Mouse (Mus musculus) intestine, embryonic 16.5 days (tissue): Measurements from ENCODE around the gene Pate4. TPM values are rescaled to one million over a fixed set of nuclear protein-coding genes. Genes with fewer than 3 reads are reported as not detected.
A peak's percentile ranks its signal among the peaks of the same experiment; 100 is the strongest.

Source experiments
- ATAC-seq: fragments of 200-750 bp; cut with Nextera tagmentation; 2 replicates; pipeline ENCODE4 v1.8.0; 2017; ENCODE audit warnings: moderate TSS enrichment, moderate library complexity
- H3K27ac ChIP-seq: fragments of 300-500 bp; sonication (generic); 2 replicates; pipeline ENCODE4 v1.5.1; 2014; ENCODE audit warnings: mild to moderate bottlenecking, low read length
- H3K27me3 ChIP-seq: fragments of 300-500 bp; sonication (generic); replicated peaks from 2 replicates; pipeline ENCODE4 v1.6.1; 2014; ENCODE audit warnings: low read length, control low read depth, mixed read lengths; ENCODE audit not compliant: control insufficient read depth, insufficient read depth
- H3K36me3 ChIP-seq: fragments of 300-500 bp; sonication (generic); 2 replicates; pipeline ENCODE4 v1.6.1; 2014; ENCODE audit warnings: low read length, control low read depth; ENCODE audit not compliant: control insufficient read depth, insufficient read depth
- H3K4me1 ChIP-seq: fragments of 300-500 bp; sonication (generic); 2 replicates; pipeline ENCODE4 v1.6.1; 2014; ENCODE audit warnings: low read length, control low read depth, mixed read lengths; ENCODE audit not compliant: control insufficient read depth, insufficient read depth
- H3K4me2 ChIP-seq: fragments of 300-500 bp; sonication (generic); 2 replicates; pipeline ENCODE4 v1.6.1; 2014; ENCODE audit warnings: low read depth, low read length, control low read depth
- H3K4me3 ChIP-seq: fragments of 300-500 bp; sonication (generic); 2 replicates; pipeline ENCODE4 v1.5.1; 2014; ENCODE audit warnings: mild to moderate bottlenecking, low read length
- H3K9ac ChIP-seq: fragments of 300-500 bp; sonication (generic); 2 replicates; pipeline ENCODE4 v1.6.1; 2014; ENCODE audit warnings: low read depth, low read length
- H3K9me3 ChIP-seq: fragments of 300-500 bp; sonication (generic); 2 replicates; pipeline ENCODE4 v1.6.1; 2016; ENCODE audit warnings: low read length, control low read depth; ENCODE audit not compliant: control insufficient read depth
- WGBS: fragments of 180-500 bp; shearing (Covaris S2); extraction: QIAGEN DNeasy Blood & Tissue Kit; methylation state at CpG from one replicate; pipeline ENCODE4 v1.1.7; 2014; 5-methylcytosine and 5-hydroxymethylcytosine counted together
- polyA plus RNA-seq: library from polyadenylated mRNA; unstranded; fragments of >200 nt; fragmentation: Nextera tagmentation; extraction: Ambion mirVana; gene quantifications from 2 replicates; pipeline ENCODE4 v1.2.1, GENCODE M21; 2015

The Pate4 gene
- polyA plus RNA-seq, 1 experiment from 2014 or later: not detected

DNA sequence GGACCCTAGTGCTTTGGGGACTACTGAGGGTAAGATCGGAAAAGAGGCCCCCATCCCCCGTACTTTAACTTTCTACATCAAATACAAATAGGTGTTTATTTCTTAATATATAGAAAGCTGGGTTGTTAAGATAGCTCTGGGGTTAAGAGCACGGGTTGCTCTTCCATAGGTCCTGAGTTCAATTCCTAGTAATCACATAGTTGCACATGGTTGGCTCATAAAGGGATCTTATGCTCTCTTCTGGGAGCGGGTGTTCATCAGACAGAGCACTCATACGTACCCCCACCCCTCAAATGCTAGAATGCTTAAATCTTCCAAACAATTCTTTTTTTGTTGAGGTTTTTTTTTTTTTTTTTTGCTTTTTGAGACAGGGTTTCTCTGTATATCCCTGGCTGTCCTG lies 41.1 kb downstream of the Pate4 start:
- Histone ChIP-seq H3K9ac (peak overlapping the region; percentile 82), H3K4me2 (peak overlapping the region; percentile 52), H3K4me1 (peaks cover 3% of the 10 kb centered on the region), H3K27ac (no peak overlapping the region), H3K4me3 (peak overlapping the region; percentile 81), H3K9me3 (no peaks in the 10 kb centered on the region), H3K36me3 (peaks cover 4% of the 10 kb centered on the region; the same call in 1 of the 2 replicates), H3K27me3 (0 out of 2 replicates have a peak, but pooled peaks cover 4% of the 10 kb centered on the region)
- ATAC-seq: no peak
- 11% methylated on average over 5 of the region's 5 CpGs for WGBS

DNA sequence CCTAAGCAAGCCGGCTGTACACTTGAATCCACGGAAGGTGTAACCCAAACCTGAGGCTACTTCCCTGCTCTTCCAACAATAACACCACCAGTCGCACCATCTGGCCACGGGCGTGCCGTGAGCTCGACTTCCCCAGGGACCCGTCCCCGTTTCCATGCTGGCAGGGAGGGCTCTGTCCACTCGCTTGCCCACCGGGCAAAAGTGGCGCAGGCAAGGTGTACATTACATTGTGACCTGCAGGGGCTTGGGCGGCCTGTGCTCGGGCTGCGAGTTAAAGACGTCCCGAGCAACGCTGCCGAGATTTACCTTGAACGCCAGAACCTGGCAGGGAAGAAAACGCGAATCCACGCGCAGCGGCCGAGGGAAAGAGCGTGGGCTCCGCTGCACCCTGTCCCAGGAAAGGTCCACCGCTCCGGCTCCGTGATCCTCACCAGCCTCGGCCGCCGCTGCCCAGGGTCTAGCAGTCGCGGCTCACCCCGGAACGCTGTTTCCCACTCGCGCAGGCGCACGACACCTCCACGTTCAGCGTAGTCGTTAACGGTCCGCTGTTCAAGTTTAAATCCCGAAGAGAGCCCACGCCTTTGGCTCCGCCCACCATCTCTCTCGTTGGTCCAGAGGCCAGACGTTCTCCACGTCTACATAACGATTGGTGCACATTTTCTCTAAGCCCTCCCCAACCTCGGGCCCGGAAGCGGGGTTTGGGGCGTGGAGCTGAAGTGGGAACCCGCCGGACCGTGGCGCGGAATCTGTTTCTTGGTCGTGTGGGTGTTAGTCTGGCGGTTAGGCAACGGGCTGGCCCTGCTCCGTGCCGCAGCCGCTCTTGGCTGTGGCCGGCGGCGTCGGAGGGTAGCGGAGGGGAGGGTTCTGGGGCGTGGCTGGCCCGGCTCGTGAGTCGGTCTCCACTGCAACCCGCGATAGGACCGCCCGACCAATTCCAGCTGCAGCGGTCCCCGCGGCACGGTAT lies 41.9 kb downstream of the Pate4 start, which contains the start of the genes Pate2 and Hyls1:
Gene Pate2 (plus strand): TSS at position 714 of the 964 bp plus-strand sequence.
Gene Hyls1 (minus strand): TSS at position 828 of the 964 bp plus-strand sequence.
- H3K9ac ChIP-seq: peak within 1 kb of the TSS; percentile 88
- peak; percentile 99 for ATAC-seq
- H3K4me3 ChIP-seq: peak within 1 kb of the TSS; percentile 81
- peak within 1 kb of the TSS; percentile 77 for H3K4me2 ChIP-seq
- peaks cover 3% of the 10 kb centered on the region for H3K4me1 ChIP-seq
- H3K36me3 ChIP-seq: peaks cover 7% of the 10 kb centered on the region; the same call in 1 of the 2 replicates
- no peaks in the 10 kb centered on the region for H3K9me3 ChIP-seq
- 0 out of 2 replicates have a peak, but pooled peaks cover 4% of the 10 kb centered on the region for H3K27me3 ChIP-seq
- WGBS: under 1% methylated on average over 86 of the region's 86 CpGs
- H3K27ac ChIP-seq: peak within 1 kb of the TSS; percentile 90

DNA sequence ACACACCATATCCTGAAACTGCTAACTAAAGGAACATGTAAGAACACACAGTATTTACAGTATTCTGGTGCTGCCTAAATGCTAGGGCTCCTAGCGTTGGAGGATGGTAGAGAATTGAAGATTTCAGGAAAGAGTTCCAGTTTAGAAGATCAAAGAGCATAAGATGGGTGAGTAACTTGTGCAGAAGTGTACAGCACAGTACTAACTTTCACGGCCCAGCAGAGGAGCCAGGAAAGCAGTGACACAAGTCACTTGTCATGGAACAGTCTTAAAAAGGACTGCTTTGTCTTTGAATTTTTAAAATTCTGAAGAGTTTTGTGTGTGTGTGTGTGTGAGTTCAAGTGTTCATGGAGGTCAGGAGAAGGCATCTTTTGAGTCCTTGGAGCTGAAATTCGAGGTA lies 43.7 kb downstream of the Pate4 start:
- no peak overlapping the region for H3K4me2 ChIP-seq

DNA sequence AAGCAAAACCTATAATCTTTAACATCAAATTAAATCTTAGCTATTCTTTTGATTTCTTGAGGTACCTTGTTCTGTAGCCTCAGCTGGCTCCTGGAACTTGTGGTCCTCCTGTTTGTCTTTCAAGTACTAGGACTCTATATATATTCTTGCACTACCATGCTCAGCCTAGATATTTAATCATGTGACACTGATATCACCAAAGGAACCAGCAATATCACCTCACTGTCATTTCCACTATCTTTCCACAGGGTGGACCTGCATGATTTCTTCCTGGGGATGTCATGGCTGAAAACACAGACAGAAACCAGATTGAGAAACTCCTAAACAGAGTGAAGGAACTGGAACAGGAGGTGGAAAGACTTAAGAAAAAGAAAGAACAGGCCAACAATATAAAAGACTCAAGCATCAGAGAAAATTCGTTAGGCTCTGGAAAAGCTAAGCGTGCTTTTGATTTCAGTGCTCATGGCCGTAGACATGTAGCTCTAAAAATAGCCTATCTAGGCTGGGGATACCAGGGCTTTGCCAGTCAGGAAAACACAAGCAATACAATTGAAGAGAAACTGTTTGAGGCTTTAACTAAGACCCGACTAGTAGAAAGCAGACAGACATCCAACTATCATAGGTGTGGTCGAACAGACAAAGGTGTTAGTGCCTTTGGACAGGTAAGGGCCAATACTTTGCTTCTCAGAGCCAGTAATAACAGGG lies 47.1 kb downstream of the Pate4 start:
- WGBS: 92% methylated on average over 5 of the region's 5 CpGs
- no peaks in the 10 kb centered on the region for H3K27me3 ChIP-seq
- H3K4me2 ChIP-seq: no peak overlapping the region
- H3K9me3 ChIP-seq: no peaks in the 10 kb centered on the region
- no peak overlapping the region for H3K27ac ChIP-seq
- H3K4me1 ChIP-seq: peaks cover 5% of the 10 kb centered on the region
- H3K4me3 ChIP-seq: no peak overlapping the region
- peaks cover 7% of the 10 kb centered on the region; the same call in 1 of the 2 replicates for H3K36me3 ChIP-seq
- H3K9ac ChIP-seq: no peak overlapping the region
- ATAC-seq: no peak

More for the DNA sequence above, 43.7 kb downstream of the Pate4 start:
- 85% methylated on average over 3 of the region's 3 CpGs for WGBS
- no peak overlapping the region for H3K27ac ChIP-seq
- no peak for ATAC-seq
- H3K27me3 ChIP-seq: no peaks in the 10 kb centered on the region
- H3K9me3 ChIP-seq: no peaks in the 10 kb centered on the region
- no peak overlapping the region for H3K4me3 ChIP-seq
- H3K4me1 ChIP-seq: no peaks in the 10 kb centered on the region; the same call in 1 of the 2 replicates
- peaks cover 7% of the 10 kb centered on the region; the same call in 1 of the 2 replicates for H3K36me3 ChIP-seq
- no peak overlapping the region for H3K9ac ChIP-seq

DNA sequence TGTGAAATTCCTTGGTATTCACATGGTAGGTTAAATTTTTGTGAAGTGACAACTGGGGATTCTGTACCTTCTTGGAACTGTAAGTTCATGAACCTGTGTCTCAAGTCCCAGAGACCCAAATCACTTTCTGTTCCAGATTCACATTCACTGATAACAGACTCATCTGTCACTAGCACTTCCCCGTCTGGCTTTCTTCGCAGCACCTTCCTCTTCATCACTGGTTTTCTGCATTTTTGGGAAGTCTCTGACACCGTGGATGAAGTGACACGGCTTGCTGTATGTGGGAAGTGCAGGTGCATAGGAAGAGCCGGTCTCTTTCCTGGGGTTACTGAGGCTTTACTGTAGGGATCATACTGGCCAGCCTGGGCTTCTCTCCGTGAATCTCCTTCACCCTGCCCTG lies 50.2 kb downstream of the Pate4 start:
- Histone ChIP-seq H3K36me3 (peaks cover 5% of the 10 kb centered on the region; the same call in 1 of the 2 replicates), H3K9me3 (no peaks in the 10 kb centered on the region), H3K9ac (no peak overlapping the region), H3K4me3 (no peak overlapping the region), H3K27ac (no peak overlapping the region), H3K27me3 (no peaks in the 10 kb centered on the region), H3K4me1 (peaks cover 8% of the 10 kb centered on the region), H3K4me2 (no peak overlapping the region)
- WGBS: 85% methylated on average over 6 of the region's 6 CpGs
- no peak for ATAC-seq

DNA sequence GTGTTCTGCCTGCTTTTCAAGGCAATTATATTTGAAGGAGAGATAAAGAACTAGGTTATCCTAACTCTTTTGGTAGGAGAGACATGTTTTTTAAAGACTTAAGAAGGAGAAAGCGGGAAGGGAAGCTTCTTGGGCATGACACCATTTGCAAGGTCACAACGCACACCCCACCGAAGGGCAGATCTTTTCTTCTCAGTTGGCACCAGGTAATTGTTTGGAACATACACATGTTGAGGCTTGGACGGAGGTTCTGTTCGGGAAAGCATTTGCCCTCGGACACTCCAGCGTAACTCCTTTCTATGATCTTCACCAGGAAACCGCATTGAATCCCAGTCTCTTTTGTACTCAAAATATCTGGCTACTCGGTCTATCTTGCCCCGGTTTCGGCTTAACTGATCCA lies 50.7 kb downstream of the Pate4 start:
- Histone ChIP-seq H3K9ac (no peak overlapping the region), H3K27me3 (no peaks in the 10 kb centered on the region), H3K27ac (no peak overlapping the region), H3K9me3 (no peaks in the 10 kb centered on the region), H3K4me2 (no peak overlapping the region), H3K4me1 (peaks cover 8% of the 10 kb centered on the region), H3K36me3 (peaks cover 2% of the 10 kb centered on the region; the same call in 1 of the 2 replicates), H3K4me3 (no peak overlapping the region)
- no peak for ATAC-seq
- WGBS: 96% methylated on average over 11 of the region's 11 CpGs

DNA sequence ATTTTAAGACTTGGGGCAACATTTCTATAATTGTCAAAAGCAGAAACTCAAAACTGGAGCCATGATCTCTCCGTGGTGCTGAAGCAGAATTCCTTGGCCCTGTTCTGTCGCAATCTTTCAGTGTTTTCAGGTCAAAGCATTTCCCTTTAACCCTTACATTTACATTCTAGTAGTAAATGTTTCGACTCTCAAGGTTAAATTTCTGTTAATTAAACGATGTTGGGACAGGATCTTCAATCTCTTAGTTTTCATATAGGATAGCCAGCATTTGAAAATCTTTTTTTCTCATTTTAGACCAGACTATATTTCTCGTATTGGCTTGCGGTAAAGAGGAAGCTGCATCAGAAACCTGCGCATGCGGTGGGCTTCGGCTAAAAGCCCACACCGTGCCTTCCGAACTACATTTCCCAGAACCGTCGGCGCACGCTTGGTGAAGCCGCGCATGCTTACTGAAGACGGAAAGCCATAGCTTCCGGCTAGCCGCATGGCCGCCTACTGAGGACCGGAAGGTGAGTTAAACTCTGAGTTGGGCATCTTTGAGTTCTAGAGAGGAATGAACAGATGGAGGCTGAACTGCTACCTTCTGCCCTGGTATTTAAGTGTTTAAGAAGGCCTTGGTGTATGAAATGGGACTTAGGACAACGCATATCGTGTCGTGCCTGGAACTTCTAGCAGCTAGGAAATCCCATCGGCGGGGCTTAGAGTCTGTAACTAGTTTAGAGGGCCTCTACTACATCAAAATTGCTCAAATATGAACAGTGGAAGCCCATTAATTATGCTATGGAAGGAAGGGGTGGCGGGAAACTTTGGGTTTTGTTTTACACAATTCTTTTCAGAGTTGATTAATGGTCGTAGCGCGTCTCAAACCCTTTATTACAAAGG lies 52.5 kb downstream of the Pate4 start:
- no peaks in the 10 kb centered on the region for H3K9me3 ChIP-seq
- 2% methylated on average over 31 of the region's 31 CpGs for WGBS
- H3K27ac ChIP-seq: peak overlapping the region; percentile 36; the same call in 1 of the 2 replicates

DNA sequence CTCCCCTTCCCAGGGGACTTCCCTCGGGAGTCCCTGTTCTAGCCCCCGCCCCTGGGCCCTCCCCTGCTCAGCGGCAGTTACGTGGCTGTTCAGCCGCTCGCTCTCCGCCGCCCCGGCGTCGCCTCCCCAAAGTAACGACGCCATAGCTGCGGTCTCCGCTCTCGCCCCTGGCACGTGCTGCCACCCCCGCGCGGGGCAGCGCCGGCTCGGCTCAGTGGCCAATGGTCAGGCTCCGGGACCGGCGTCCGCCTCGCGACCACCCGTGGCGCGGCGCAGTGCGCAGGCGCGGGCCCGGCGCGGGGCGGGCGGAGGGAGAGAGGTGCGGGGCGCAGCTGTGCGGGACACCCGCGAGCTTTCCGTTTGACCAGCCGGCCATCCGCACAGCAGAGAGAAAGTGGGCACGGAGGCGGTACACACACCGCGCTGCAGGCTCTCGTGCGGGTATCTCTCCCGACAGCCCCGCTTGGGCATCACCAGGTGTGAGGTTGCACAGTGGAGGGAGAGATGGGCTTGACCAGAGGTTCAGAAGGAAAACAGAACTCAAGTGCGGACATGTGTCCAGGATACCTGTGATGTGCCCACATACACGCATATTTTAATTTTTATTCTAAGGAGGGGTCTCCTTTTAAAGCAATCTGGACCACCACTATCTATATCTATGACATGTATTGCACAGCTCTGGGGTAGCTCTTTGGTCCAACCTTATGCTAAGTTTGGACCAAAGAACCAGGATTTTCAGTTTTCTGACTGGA lies 53.3 kb downstream of the Pate4 start, which contains the start of the genes Ddx25 and Pus3:
Gene Ddx25 (minus strand): TSS at position 272 of the 752 bp plus-strand sequence.
Gene Pus3 (plus strand): TSS at position 339 of the 752 bp plus-strand sequence.
- peaks cover 8% of the 10 kb centered on the region for H3K4me1 ChIP-seq
- no peaks in the 10 kb centered on the region for H3K27me3 ChIP-seq
- WGBS: under 1% methylated on average over 59 of the region's 59 CpGs
- peak within 1 kb of the TSS; percentile 36; the same call in 1 of the 2 replicates for H3K27ac ChIP-seq
- H3K4me2 ChIP-seq: peak within 1 kb of the TSS; percentile 100
- peak; percentile 57 for ATAC-seq
- H3K4me3 ChIP-seq: peak within 1 kb of the TSS; percentile 80
- H3K36me3 ChIP-seq: no peaks in the 10 kb centered on the region
- H3K9me3 ChIP-seq: no peaks in the 10 kb centered on the region
- peak within 1 kb of the TSS; percentile 75 for H3K9ac ChIP-seq

More for the DNA sequence above, 52.5 kb downstream of the Pate4 start:
- H3K4me2 ChIP-seq: peak overlapping the region; percentile 100
- no peaks in the 10 kb centered on the region for H3K36me3 ChIP-seq
- H3K27me3 ChIP-seq: no peaks in the 10 kb centered on the region
- peak overlapping the region; percentile 80 for H3K4me3 ChIP-seq
- peak overlapping the region; percentile 75 for H3K9ac ChIP-seq
- peaks cover 8% of the 10 kb centered on the region for H3K4me1 ChIP-seq
- peak; percentile 91 for ATAC-seq
